Mouse (Mus musculus): ENCODE measurements around the gene Nav2.

Nav2 gene

DNA sequence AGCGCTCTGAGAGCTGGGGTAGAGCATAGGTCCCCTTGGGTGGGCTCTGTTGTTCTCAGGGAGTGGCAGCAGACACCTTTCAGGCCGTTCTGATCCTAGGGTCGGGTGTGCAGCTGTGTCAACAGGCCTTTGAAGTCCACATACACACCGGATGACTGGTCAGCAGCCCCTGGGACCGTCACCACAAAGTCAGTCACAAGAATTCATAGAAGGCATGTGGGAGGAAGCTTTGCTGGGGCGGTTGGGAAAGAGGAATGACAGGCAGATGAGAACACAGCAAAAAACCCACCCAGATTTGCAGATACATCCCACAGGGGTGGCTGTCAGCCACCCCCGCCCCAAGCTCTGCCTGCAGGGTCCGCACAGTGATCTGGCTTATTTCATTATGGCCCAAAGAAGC, 20.5 kb upstream of the Nav2 start:
- no peak for DNase-seq (ENCODE audit: low read depth in 2 of 2, low spot score in 2 of 2)

DNA sequence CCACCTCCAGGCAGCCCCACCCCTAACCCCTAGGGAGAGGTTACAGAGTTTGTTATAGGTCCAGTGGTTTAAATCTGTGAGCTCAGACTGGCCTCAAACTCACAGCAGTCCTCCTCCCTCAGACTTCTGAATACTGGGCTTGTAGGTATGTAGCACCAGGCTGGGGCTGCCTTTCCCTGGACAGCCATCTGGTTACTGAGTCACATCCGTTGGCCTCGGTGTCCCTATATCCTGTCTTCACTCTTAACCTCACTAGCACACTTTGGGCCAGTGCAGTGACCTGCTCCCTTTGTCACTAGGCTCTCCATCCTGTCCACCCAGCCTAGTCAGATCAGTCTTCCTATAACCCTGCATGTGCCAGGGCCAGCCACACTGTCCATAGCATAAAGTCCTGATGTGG, 19.8 kb upstream of the Nav2 start:
- no peak for DNase-seq (ENCODE audit: low read depth in 2 of 2, low spot score in 2 of 2)

DNA sequence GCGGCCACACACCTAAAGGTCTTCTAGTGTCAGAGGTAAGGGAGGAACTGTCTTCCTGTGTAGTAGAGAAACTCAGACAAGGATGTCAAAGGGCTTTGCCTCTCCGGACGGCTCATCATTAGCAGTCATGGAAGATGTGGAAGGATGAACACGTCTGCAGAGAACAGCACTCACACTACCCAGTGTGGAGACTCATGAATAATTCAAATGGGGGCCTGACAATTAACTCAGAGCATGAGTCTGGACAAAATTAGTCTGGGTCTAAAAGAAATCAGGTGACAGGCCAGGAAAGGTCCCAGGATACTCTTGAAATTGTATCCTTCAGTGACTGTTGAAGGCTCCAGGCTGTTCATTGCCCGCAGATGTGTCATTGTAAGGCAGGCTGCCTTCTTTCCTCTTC, 17.5 kb upstream of the Nav2 start:
- DNase-seq (ENCODE audit: low read depth in 2 of 2, low spot score in 2 of 2) = no peak

DNA sequence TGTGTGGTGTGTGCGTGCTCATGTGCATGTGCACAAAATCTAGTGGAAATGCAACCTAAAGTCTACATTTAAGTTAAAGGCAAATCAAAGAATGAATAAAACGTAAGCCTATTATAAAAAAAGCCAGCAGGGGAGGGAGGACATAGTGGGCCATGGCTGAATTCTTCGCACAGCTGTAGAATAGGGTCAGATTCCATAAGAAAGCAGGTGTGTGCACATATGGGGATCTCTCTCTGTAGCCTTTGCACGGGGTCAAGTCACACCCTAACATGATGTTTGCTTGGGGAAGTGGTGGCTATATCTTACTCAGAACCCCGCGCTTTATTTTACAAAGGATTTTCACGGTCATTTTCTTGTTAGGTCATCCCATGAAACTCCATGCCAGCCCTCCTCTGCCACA, 15.4 kb upstream of the Nav2 start:
- DNase-seq (ENCODE audit: low read depth in 2 of 2, low spot score in 2 of 2) = no peak

DNA sequence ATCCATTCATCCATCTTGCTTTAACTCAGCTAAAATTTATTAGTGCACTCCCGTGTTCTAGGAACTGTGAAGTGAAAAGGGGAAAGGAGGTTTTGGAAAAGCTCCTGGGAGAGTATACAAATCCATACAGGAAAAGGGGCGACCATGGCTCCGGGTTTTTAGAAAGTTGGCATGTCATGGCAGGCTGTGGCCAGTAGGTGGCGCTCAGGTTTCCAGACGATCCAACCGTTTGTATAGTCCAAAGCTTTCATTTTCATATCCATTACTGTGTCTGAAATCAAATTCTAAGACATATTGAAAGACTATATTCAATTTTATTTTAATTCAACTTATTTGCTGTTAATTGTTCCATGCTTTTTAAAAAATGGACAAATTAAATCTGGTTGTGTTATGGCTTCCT, 14.4 kb upstream of the Nav2 start:
- peak; percentile 51 to 56 for DNase-seq (ENCODE audit: low read depth in 2 of 2, low spot score in 2 of 2)

DNA sequence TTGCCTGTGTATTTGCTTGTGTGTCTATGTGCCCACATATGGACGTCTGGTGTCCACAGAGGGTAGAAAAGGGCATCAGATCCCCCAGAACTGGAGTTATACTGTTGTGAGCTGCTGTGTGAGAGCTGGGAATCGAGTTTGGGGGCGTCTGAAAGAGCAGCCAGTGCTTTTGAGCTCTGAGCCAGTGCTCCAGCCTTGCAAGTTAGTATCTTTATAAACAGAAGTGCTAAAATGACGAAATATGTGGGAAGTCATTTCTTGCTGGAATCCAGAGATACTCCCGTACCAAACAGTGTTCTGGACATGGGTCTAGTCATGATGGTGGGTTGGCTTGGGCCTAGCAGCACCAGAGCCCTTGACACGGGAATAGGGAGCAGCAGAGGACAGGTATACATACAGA, 13.8 kb upstream of the Nav2 start:
- DNase-seq (ENCODE audit: low read depth in 2 of 2, low spot score in 2 of 2) = no peak

DNA sequence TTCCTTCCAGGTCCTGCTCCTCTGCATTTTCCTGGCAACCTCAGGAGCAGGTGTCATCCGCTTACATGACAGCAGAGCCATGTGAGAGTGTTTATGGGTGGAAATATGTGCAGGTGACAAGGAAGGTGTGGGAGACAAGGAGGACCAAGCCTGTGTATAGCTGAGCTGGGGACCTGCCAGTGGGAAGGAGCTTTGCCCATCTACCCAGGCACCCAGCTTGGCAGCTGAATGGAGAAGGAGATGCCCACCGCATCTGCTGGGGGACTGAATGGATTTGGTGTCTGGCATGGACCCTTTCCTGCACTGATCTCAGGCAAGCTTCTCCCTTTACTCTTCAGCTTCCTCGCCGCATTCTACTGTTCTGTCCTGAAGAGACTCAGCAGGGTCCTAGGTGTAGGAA, 13.0 kb upstream of the Nav2 start:
- DNase-seq (ENCODE audit: low read depth in 2 of 2, low spot score in 2 of 2) = no peak

DNA sequence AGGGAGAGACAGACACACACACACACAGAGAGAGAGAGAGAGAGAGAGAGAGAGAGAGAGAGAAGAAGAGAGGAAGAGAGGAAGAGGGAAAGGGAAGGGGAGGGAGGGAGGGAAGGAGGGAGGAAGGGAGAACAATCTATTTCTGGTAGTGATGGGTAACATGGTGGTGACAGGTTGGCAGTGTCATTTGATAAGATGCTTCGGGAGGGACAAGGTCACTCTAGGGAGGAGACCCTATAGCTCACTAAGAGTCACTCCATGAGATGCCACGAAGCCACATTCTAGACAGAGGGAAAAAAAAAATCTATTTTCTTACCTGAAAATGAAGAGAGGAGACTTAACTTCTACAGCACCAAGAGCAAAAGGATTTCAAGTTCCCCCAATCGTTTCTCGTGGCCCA, 12.5 kb upstream of the Nav2 start:
- DNase-seq (ENCODE audit: low read depth in 2 of 2, low spot score in 2 of 2) = no peak

DNA sequence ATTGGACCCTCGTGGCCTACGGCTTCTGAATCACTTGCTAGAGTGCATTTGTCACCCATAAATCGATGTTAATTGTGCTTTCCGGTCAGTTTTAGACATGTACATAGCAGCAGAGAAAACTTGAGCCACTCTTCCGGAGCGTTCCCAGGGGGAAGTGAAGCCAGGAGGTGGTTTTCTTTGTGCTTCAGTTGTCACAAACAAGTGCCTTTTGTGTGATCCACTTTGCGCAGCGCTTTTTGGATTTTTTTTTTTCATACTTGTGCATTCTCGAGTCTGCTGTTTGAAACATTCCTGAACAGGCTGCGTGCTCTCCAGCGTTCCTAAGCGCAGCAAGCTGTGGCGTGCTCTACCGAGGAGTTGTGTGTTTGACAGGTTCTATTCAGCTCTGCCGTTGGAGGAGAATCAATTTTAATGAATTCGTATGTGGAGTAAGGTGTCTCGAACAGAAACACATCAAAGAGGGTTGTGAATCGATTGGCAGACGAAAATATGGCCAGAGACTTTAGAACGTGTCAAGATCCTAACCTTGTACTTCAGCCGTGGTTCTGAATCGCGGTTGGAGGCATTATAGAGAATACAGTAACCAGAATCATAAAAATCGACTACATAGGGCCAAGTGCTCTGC, 10.9 kb upstream of the Nav2 start:
- DNase-seq (ENCODE audit: low read depth in 2 of 2, low spot score in 2 of 2) = no peak

DNA sequence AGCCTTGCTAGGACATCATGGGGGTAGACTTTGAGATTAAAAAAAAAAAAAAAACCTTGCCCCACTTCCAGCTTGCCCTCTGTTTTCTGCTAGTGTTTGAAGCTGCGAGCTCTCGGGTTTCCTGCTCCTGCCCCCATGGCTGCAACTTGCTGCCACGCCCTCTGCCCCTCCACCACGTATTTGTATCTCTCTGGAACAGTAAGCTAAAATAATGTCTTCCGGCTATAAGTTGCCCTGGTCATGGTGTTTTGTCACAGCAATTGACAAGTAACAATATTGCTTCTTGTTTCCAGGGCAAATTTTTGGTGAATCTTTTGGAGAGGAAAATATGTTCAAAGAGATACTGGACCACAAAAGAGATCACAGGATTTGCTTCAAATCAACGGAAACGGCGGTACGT, 10.1 kb upstream of the Nav2 start:
- DNase-seq (ENCODE audit: low read depth in 2 of 2, low spot score in 2 of 2) = no peak

DNA sequence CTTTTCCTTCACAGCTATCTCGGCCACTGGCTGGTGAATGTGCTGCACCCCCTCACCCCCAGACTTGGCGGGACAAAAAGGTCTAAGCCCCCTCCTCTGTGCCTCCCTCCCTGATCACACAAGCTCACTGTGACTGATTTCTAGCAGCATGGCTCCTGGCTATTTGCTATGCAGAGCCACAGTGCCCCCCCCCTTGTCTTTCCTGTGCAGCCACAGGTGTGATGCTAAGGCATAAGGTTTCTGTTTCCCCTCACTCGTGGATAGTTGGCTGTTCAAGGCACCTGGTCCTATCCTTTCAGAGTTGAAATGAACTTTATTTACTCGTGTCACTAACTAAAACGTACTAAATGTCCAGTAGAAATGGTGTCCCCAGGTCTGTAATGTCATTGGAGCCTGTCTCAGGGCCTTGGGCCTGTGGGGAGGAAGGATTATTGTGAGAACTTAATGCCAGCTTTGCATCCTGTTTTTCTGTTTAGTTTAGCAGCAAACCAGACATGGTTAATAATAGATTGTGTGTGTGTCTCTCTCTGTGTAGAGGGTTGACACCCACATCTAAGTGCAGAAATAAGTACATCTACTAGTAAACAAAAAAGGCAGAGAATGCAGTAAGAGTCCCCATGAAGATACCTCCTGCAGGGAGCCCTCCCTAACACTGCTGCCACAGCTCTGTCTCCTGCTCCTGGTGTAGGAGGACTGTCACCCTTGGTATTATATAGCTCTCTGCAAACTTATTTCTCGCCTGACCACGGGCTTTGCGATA, 7.9 kb upstream of the Nav2 start:
- DNase-seq (ENCODE audit: low read depth in 2 of 2, low spot score in 2 of 2) = no peak

DNA sequence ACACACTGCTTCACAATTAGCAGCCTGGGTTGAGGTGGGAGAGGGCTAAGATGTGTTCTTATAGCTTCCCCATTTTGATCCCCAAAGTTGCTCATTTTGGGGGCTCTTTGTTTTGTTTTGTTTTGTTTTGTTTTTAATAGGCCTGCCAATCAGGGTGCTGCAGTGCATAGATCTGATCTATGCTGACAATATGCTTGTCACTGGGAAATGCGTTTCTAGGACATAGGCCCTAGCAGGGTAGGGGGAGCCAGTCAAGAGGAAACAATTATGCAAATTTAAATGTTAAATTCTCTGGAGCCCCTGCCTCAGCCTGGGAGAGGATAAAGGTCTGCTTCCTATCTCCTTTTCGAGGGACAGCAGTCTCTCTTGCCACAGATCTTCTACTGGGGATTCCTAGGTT, 6.1 kb upstream of the Nav2 start:
- DNase-seq (ENCODE audit: low read depth in 2 of 2, low spot score in 2 of 2) = no peak

DNA sequence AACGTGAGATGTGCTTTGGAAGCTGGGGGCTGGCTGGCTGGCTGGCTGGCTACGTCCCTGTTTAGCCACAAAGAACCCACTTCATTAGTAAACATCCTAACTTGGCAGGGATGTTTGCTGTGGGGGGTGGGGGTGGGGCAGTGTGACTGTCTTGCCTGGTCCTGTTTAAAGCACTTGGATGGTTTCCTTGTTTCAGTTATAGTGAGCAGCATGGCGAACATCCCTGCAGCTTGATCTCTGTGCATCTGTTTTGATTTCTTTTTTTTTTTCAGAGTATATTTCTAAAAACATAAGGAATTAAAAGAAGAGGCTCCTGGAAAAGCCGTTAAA, 791 bp downstream of the Nav2 start:
- DNase-seq (ENCODE audit: low read depth in 2 of 2, low spot score in 2 of 2) = no peak

DNA sequence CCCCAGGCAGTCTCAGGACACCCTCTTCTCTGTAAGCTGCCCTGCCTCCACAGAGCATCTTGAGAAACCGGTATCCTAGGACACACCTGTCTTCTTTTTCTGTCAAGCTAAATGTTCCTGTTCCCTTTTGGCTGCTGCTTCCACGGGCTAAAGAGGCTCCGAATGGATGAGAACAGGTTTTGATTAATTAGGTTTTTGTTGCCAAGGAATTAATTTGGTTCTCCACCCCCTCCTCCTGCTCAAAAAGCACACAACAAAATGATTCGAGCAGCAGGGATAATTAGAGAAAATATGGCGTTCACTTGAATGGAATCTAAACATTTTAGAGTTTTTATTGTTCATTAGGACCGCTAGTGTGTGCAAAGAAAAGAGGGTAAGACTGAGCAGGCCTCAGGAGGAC, 1.8 kb downstream of the Nav2 start:
- DNase-seq (ENCODE audit: low read depth in 2 of 2, low spot score in 2 of 2) = no peak

DNA sequence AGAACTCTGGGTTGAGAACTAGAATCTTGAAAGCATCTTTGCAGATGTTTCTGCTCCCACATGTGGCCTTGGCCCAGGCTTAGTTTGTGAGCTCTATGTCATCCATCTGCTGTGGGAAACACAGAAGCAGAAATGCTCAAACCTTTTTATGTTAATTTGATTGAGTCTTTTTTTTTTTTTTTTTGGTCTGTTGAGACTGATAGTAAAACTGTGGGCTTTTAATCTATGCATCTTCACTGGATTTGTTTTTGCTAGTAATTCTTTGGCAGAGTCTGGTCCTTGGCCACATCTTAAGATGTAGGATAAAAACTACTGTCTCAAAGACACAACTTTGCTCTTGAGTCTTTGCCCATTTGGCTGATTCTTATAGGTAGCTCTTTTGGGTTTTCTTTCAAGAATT, 2.6 kb downstream of the Nav2 start:
- no peak for DNase-seq (ENCODE audit: low read depth in 2 of 2, low spot score in 2 of 2)

DNA sequence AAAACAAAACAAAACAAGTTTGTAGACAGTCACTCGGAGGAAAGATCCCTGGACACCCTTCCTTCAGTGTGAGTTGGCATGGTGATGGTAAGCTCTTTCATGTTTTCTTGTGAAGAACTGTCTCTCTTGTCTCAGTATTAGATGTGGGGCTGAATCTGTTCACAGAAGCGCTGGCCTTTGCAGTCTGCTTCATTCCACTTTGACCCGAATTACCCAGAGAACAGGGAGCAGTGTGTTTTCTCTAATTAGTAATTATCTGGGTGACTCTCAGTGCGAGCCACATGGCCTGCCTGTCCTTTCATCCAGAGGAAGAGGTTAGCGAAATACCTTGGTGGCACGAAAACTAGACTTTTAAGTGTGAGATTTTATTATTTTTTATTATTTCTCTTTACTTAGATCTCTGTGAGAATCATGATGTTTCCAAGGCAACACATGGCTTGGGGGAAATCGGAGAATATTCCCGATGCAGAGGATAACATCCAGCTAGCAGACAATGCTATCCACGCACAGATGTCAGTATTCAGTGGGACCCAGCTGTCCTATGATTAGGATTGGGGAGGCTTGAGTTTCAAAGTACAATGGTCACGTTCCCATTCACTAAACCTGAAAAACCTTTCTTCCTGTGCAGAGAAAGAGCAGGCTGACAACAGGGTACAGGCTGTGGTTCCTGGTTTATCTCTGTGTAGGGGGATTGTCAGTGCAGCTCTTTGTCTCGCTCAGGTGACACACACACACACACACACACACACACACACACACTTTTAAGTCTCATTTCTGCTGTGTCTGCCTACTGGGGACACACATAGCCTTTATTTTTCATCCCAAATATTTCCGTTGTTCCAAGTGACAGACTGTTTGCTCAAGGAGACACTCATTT, 6.4 kb downstream of the Nav2 start:
- no peak for DNase-seq (ENCODE audit: low read depth in 2 of 2, low spot score in 2 of 2)

DNA sequence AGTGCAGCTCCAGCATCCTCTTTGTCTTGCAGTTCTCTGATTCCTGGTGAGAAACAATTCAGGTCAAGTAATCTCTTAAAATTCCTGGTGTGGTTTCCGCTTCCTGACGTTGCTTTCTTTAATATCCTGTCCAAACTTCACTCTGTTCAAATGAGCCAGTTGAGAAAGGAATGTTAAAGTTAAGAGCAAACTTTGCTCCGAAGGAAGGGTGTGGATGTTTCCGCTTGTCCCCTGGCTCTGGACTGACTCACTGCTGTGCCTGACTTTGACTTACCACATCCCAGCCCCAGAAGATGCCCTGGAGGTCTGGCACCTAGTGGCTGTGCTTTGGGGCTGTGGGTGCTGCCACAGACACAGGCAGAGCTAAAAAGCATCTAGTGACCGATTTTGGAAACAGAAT, 8.9 kb downstream of the Nav2 start:
- DNase-seq (ENCODE audit: low read depth in 2 of 2, low spot score in 2 of 2) = no peak

DNA sequence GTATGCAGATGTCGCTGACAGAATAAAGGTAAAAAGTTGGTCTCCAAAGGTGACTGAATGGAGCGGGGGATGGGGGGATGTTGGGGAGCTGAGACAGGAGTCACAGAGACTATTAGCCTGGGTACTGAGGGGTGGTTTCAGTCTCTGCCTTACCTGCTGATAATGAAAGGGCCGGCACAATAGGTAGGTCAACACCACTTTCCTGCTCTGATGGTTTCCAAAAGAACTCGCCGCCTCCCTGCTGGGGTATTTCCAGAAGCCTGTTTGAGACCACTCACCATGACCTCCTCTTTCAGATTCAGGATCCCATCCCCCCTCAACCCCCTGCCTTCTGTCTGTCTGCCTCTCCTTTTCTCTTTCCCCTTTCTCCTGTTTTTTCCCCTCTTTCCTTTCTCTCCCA, 9.5 kb downstream of the Nav2 start:
- no peak for DNase-seq (ENCODE audit: low read depth in 2 of 2, low spot score in 2 of 2)

DNA sequence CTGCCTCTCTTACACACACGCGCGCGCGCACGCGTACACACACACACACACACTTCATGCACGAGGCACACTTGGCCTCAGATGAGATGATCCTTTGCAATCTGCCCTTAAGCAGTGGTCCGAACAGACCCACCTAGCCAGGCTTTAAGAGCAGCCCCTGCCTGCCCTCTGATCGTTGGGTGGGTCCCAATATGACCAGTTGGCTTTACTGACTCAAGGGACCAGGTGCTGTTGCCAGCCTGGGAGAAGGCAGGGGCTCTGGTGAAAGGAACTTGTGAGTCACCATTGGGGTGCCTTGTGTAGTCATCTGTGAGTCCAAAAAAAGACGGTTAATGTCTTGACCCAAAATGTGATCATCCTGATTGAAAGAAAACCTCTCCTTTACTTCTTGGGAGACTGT, 9.9 kb downstream of the Nav2 start:
- no peak for DNase-seq (ENCODE audit: low read depth in 2 of 2, low spot score in 2 of 2)

DNA sequence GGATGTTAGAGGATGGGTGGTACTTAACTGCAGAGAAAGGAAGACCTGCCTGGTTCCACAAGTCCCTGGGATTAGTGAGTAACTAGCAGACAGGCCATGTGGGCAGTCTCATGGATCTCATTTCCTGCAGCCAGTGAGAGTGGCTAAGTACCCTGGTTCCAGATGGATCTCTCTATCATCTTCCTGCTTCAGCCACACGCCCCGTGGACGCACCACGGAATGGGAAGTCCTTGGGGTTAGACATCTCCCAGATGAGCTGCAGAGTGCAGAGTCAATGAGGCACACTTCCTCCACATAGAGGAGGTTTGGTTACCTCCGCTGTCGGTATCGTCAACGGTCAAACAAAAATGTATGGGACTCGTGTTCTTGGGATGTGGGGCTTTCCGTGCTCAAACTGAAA, 15.1 kb downstream of the Nav2 start:
- DNase-seq (ENCODE audit: low read depth in 2 of 2, low spot score in 2 of 2) = no peak

DNA sequence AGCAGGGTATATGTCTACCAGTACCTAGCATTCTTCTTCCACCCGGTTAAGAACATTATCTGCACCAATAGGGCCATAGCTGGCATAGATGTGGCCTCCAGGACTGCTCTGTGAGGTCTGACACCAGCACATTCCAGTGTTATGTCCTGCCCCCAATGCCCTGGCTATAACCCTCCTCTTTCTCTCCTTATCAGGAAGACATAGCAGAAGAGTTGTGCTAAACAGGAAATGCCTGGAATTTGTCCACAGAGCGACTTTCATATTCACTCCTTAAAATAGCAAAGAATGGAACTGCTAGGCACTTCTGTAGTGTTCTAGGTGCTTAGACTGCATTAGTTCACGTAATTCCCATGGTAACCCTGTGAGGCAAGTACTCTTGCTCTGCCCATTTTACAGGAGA, 16.7 kb downstream of the Nav2 start:
- no peak for DNase-seq (ENCODE audit: low read depth in 2 of 2, low spot score in 2 of 2)

DNA sequence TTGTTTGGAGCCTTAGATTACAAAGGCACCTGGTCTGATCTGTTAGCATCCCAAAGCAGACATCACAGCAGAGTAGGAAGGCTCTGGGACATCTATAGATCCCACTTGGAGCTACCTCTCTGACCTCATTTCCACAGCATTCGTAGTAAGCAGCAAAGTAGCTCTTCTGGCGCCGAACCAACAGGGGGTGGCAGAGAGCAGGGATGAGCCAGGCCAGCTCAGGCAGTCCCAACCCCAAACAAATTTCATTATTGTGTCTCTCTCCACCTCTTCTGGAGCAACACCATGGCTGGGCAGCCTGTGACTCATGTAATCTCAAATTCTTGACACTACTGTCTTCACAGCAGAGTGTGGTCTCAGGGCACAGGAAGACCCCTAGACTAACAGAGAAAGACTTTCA, 19.8 kb downstream of the Nav2 start:
- DNase-seq (ENCODE audit: low read depth in 2 of 2, low spot score in 2 of 2) = peak; percentile 16 to 44

All from CD8-positive naive resting alpha-beta T cell, adult 2 months (primary cell).